Mouse (Mus musculus) embryonic stem cell, embryonic (primary cell): ENCODE measurements around the gene Umps.

Experiments
- CTCF ChIA-PET, 4 experiments: fragments of 300-600 bp in 2 of 4; fragments of 350-600 bp in 2 of 4; sonication (Branson Sonifier 250); formaldehyde crosslinking; loops; one replicate each; lab custom pipeline; 2022; ENCODE audit warnings: inconsistent platforms in 2 of 4; lab: Charles Lee
- POLR2A ChIA-PET, 4 experiments: fragments of 300-600 bp in 2 of 4; fragments of 350-600 bp in 2 of 4; sonication (Branson Sonifier 250); formaldehyde crosslinking; loops; one replicate each; lab custom pipeline; 2022; ENCODE audit warnings: antibody characterized with exemption in 4 of 4, inconsistent platforms in 1 of 4; lab: Charles Lee

Gene Umps

DNA sequence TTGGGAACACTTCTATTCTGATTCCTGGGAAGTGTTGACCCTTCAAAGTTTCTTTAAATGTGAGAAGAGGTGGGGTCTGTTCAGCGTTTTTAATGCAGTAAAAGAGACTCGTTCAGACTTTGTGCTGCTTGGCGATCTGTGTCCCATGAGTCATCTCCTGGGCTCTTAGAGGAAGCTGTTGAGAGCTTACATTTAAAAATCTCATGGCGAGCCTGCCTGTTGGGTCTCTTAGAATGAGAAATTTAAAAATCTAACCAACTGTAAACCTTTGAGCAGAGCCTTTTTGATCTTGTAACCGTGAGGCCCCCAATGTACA lies 43.9 kb downstream of the Umps start:
- ChIA-PET POLR2A (interaction anchor here in 2 of 4 experiments (0.9 to 1.4 kb wide), 3 partner anchors 11 to 93 kb away, joined by 3 to 4 read pairs (median 3); no protein-coding TSS in a partner anchor), CTCF (interaction anchor here in 1 of 4 experiments (0.5 kb wide), 1 partner anchor 102 kb away, joined by 3 read pairs; no protein-coding TSS in a partner anchor)

DNA sequence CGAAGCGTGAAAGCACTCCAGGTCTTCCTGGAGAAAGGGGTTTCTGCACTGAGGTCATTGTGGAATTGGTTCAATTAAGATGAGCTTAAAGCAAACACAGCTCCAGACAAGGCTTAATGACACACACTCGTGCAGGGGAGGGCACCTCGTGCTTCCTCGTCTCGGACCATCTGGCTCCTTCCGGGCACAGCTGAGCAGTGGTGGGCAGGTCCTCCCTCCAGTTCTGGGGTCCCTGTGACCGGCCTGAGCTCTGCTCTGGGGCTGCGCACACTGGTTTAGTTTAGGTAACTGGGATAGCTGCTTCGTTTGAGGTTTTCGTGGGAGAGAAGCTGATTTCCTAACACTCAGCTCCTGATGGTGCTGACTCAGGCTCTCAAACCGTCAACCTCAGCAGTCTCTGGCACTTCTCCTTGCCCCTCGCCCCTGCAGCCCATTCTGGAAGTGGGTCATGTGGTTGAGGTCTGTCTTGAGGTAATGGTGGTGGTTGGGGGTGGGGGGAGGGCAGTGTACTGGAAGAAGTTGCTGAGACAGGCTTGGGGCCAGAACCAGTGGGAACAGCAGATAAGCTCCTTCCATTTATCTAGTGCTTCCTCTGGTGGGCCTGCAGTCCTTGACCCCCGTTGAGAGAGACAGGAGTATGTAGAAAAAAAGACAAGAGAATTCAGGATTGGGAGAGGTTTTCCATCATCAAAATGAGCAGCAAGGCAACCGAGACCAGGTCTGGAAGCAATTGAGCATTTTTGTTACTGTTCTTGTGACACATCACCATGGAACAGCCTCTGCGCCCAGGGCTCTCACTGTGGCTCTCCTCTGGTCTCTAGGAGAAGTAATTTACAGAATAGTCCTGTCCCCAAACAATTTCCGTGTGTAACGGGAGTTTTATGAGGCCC lies 44.5 kb downstream of the Umps start:
- ChIA-PET CTCF (interaction anchor here in 3 of 4 experiments (0.6 to 1.3 kb wide), 3 partner anchors 33 to 102 kb away, joined by 3 to 4 read pairs (median 3); no protein-coding TSS in a partner anchor), POLR2A (interaction anchor here in 2 of 4 experiments (0.6 to 1.6 kb wide), 8 partner anchors 11 to 112 kb away, joined by 3 to 5 read pairs (median 3); no protein-coding TSS in a partner anchor)

DNA sequence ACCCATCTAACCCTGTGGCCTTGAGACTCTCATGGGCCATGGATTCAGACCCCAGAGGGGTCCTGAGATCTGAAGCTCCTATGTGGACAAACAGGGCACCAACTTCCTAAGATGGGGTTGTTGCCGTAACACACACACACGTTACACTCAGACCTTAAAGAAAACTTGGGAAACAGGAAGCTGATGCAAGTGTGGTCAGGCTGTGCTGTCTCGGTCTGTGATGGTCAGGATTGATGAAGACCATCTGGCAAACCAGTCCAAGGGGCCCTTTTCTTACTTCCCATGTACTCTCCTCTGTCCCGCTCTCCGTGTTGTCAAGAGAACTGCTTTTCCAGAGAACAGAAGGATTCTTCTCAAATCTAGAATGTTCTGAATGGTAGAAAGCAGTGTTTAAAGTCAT lies 45.3 kb downstream of the Umps start:
- POLR2A ChIA-PET: interaction anchor here in 3 of 4 experiments (0.5 to 1.6 kb wide), 6 partner anchors 16 to 152 kb away, joined by 3 to 9 read pairs (median 5); no protein-coding TSS in a partner anchor
- CTCF ChIA-PET: interaction anchor here in 2 of 4 experiments (0.9 to 1.3 kb wide), 2 partner anchors 67 to 101 kb away, joined by 3 to 4 read pairs; no protein-coding TSS in a partner anchor

DNA sequence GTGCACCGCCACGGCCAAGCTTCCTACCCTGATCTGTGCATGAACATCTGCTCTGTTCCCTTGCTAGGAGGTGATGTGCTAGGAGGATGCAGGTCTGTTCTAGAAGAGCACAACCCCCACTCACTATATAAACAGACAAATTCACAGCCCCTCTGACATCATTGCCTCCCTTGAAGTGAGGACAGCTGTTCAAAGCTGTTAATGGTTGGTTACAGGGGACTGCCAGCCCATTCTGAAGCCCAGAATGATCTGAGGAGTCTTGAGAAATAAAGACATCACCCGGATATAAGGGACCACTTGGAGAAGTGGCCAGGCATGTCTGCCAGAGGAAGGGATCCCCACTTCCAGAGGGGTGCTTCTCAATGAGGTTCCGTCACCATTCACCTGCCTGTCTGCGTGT lies 48.9 kb downstream of the Umps start:
- POLR2A ChIA-PET: interaction anchor here in 2 of 4 experiments (0.6 to 1.1 kb wide), 2 partner anchors 9 to 97 kb away, joined by 3 read pairs; no protein-coding TSS in a partner anchor
- CTCF ChIA-PET: no interaction called here

DNA sequence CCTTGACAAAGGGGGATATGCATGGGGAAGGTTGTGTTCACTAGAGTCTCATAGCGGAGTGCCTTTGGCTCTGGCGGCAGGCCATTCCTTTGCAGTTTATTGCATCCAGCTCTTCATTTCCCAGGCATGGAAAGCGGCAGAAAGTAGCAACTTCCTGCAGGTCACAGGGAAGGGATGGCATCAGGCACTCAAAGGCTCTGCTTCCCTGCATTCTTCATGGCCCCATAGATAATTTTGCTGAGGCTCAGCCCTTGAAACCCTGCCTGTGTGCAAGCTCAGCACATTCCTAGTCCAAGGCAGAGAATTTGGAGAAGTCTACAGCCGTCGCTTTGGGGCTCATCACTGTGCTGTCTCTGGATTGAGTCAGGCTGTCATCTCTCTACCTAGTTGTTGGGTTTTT lies 49.4 kb downstream of the Umps start:
- POLR2A ChIA-PET: interaction anchor here in 1 of 4 experiments (1.1 to 1.9 kb wide), 2 partner anchors 10 to 12 kb away, joined by 3 to 4 read pairs; no protein-coding TSS in a partner anchor
- CTCF ChIA-PET: interaction anchor here in 2 of 4 experiments (0.6 kb wide), 2 partner anchors 69 to 127 kb away, joined by 3 read pairs; no protein-coding TSS in a partner anchor

DNA sequence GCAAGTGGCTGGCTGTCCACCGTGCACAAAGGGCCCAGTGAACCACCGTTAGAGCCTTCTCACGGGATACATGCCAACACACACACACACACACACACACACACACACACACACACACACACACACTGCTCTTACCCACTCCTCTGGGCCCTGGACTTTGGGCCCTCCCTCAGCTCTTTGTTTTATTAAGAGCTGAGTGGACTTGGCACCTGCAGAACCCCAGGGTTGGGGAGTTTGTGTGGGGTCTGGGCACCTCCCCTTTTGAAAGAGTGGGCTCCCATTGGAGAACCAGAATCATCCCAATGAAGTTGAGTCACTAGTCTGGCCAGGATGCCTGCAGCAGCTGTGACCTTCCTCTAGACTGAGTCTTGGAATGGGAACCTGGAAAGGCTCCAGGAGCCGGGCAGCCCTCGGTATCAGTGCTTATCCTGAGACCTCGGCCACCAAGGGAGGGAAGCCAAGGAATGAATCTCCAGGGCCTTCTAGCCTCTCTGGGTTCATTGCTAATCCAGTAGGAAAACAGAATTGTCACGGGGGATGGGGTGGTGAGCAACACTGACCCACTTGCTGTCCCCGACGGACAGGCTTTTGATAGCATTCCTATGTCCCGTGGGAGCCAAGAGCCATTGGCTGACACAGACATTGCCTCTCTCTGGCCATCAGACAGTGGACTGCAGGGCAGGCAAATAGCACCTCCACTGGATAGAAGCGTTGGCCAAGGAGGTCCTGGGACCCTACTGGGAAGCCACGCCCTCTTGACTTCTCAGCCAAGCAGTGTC lies 50.2 kb downstream of the Umps start:
- ChIA-PET POLR2A (interaction anchor here in 2 of 4 experiments (0.6 to 1.9 kb wide), 4 partner anchors 11 to 613 kb away, joined by 3 to 9 read pairs (median 4); no protein-coding TSS in a partner anchor), CTCF (interaction anchor here (0.6 to 1.3 kb wide), 5 partner anchors 22 to 199 kb away, joined by 3 read pairs; no protein-coding TSS in a partner anchor)

DNA sequence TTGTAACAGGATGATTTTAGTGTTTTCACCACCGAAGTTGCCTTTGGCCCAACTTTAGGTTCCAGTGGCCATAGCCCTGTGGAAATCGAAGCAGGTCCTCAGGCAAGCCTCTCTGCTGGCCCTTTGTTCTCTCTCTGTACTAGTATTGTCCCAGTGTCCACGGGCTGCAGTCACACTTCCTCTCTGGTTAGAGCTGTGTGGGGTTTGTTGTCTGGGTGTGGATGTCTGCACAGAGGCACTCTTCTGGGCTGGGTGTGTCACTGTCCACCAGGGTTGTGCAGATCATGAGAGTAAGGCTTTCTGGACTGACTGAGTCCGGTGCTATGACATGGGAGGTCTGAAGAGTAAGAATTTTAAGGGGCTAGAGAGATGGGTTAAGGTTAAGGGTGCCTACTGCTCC lies 51.8 kb downstream of the Umps start:
- POLR2A ChIA-PET: interaction anchor here in 1 of 4 experiments (0.6 kb wide), 1 partner anchor 712 kb away, joined by 3 read pairs; no protein-coding TSS in a partner anchor
- CTCF ChIA-PET: interaction anchor here in 1 of 4 experiments (0.8 kb wide), 1 partner anchor 20 kb away, joined by 3 read pairs; no protein-coding TSS in a partner anchor

DNA sequence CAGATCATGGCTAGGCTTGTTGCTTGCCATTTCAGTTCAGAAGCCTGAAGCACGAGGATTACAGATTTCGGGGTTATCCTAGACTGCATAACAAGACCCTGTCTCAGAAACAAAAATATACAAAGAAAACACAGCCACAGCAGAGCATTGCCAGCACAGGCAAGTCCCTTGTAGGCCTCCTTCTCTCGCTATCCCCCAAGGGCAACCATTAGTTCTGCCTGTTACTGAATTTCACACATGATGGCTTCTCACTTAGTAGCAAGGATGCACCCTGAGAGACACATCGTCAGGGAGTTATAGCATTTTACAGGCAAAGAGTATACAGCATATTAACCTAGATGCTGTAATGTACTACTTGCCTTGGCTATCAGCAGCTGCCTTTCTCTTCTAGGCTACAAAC lies 58.6 kb downstream of the Umps start:
- ChIA-PET POLR2A (no interaction called here), CTCF (interaction anchor here in 1 of 4 experiments (1.2 kb wide), 1 partner anchor 88 kb away, joined by 4 read pairs; no protein-coding TSS in a partner anchor)
